Mouse (Mus musculus): ENCODE data around the gene Smim1.
A peak's percentile ranks its signal among the peaks of the same experiment; 100 is the strongest.

The Smim1 gene

GRCm38 (mm10) chr4:154021432-154021831, 4.6 kb downstream of the Smim1 start:
- no peak for DNase-seq (ENCODE audit: low read depth)

- DNase-seq (ENCODE audit: low read depth), result peak; percentile 38
These were observed 6.5 kb downstream of the Smim1 start for GRCm38 (mm10) chr4:154019571-154019970.

GRCm38 (mm10) chr4:154015476-154015875, 10.6 kb downstream of the Smim1 start:
- DNase-seq (ENCODE audit: low read depth), result no peak

- DNase-seq (ENCODE audit: low read depth), result peak; percentile 33
These were observed 13.7 kb downstream of the Smim1 start for GRCm38 (mm10) chr4:154012132-154012882.

- peak; percentile 66 for DNase-seq (ENCODE audit: low read depth)
These were observed 14.4 kb downstream of the Smim1 start, which contains the start of gene Lrrc47 for GRCm38 (mm10) chr4:154011646-154012089. TSS of gene Lrrc47 (plus strand) at chr4:154011731.

- DNase-seq (ENCODE audit: low read depth), result no peak
These were observed 15.0 kb downstream of the Smim1 start for GRCm38 (mm10) chr4:154010907-154011645.

GRCm38 (mm10) chr4:154007759-154008158, 18.3 kb downstream of the Smim1 start:
- DNase-seq (ENCODE audit: low read depth), result no peak

- DNase-seq (ENCODE audit: low read depth), result no peak
These were observed 19.8 kb downstream of the Smim1 start for GRCm38 (mm10) chr4:154006264-154006663.

GRCm38 (mm10) chr4:154005488-154005887, 20.5 kb downstream of the Smim1 start:
- DNase-seq (ENCODE audit: low read depth), result no peak

- DNase-seq (ENCODE audit: low read depth), result no peak
These were observed 32.5 kb downstream of the Smim1 start for GRCm38 (mm10) chr4:153993505-153993904.

- DNase-seq (ENCODE audit: low read depth), result no peak
These were observed 33.3 kb downstream of the Smim1 start for GRCm38 (mm10) chr4:153992715-153993114.

- DNase-seq (ENCODE audit: low read depth), result no peak
These were observed 45.6 kb downstream of the Smim1 start for GRCm38 (mm10) chr4:153980470-153980869.

- no peak for DNase-seq (ENCODE audit: low read depth)
These were observed 46.8 kb downstream of the Smim1 start for GRCm38 (mm10) chr4:153979243-153979642.

- no peak for DNase-seq (ENCODE audit: low read depth)
These were observed 50.3 kb downstream of the Smim1 start for GRCm38 (mm10) chr4:153975768-153976167.

GRCm38 (mm10) chr4:153975292-153975662, 50.8 kb downstream of the Smim1 start:
- DNase-seq (ENCODE audit: low read depth), result no peak

GRCm38 (mm10) chr4:153974431-153975291, 51.4 kb downstream of the Smim1 start, which contains the start of the genes Dffb and Cep104:
TSS of gene Dffb (minus strand) at chr4:153975126.
TSS of gene Cep104 (plus strand) at chr4:153975194.
- DNase-seq (ENCODE audit: low read depth), result peak; percentile 85

Measured in c-Kit-positive CD71-positive TER-119-negative erythroid progenitor cells, embryonic 14.5 days (primary cell).